Mouse (Mus musculus) ES-Bruce4 (cell line): ENCODE data around the gene Pou6f2.

Experiments used
- CTCF ChIP-seq: IDR thresholded peaks from one replicate; pipeline ENCODE4 v1.8.1; 2011; ENCODE audit warnings: low read depth, low read length
- EP300 ChIP-seq: IDR thresholded peaks from 2 replicates; pipeline ENCODE4 v1.6.1; 2011; ENCODE audit warnings: low read depth, low read length; ENCODE audit not compliant: insufficient read depth
- POLR2A ChIP-seq: IDR thresholded peaks from one replicate; pipeline ENCODE4 v1.8.1; 2011; ENCODE audit warnings: low read length; ENCODE audit not compliant: insufficient read depth

DNA sequence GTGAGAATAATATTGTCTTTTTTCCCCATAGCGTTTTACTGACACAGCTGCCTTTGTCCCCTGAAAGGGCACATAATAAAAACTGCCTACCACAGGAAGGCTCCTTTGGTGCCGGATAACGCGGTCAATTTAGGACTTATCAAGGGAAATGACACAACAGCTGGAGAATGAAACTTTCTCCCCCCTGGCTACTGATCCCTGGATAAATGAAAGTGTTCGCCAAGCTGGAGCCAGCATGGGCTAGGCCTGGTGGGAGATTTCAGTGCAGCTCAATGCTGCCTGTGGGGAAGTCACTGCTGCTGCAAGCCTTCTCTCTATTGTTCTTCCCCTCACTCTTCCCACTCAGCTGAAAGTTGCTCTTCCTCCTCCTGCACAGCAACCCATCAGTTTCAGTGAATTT is 267.8 kb downstream of the Pou6f2 start:
- TF ChIP-seq EP300 (no peak), CTCF (no peak), POLR2A (no peak)
